Mouse (Mus musculus) cerebellum, adult 9-10 months (tissue): ENCODE measurements at regions not wholly inside any gene's neighbourhood (a gene's known extent, or its start where the extent isn't known, plus 50 kb on each side); places are given as distances from the start of the nearest gene placed in this dataset.
"Not testable (repeated sequence)": the region's sequence is repeated elsewhere in the genome, so short reads cannot be mapped to it uniquely, and the experiment has no call there.

ENCODE experiments used
- DNase-seq: peaks from one replicate; pipeline ENCODE4 v3.0.0; 2022

- DNase-seq, result no peak
These were observed 498.6 kb upstream of the Acvr2a start for GRCm38 (mm10) chr2:48315306-48315705.

GRCm38 (mm10) chr2:48316180-48316889 lies 497.6 kb upstream of the Acvr2a start:
- DNase-seq, result no peak

- DNase-seq, result peak; percentile 38
These were observed 496.1 kb upstream of the Acvr2a start for GRCm38 (mm10) chr2:48317821-48318220.

GRCm38 (mm10) chr2:48318384-48319030 lies 495.4 kb upstream of the Acvr2a start:
- no peak for DNase-seq

GRCm38 (mm10) chr2:48321471-48321870 lies 492.4 kb upstream of the Acvr2a start:
- no peak for DNase-seq

GRCm38 (mm10) chr2:48322278-48322677 lies 491.6 kb upstream of the Acvr2a start:
- no peak for DNase-seq

GRCm38 (mm10) chr2:48328204-48328603 lies 485.7 kb upstream of the Acvr2a start:
- DNase-seq, result no peak

GRCm38 (mm10) chr2:48332783-48333182 lies 481.1 kb upstream of the Acvr2a start:
- no peak for DNase-seq

- DNase-seq, result no peak
These were observed 465.9 kb upstream of the Acvr2a start for GRCm38 (mm10) chr2:48348021-48348420.

- DNase-seq, result no peak
These were observed 464.1 kb upstream of the Acvr2a start for GRCm38 (mm10) chr2:48349794-48350193.

GRCm38 (mm10) chr2:48350206-48350605 lies 463.7 kb upstream of the Acvr2a start:
- no peak for DNase-seq

GRCm38 (mm10) chr2:48371572-48371971 lies 442.3 kb upstream of the Acvr2a start:
- not testable (repeated sequence) for DNase-seq

GRCm38 (mm10) chr2:48373086-48373485 lies 440.8 kb upstream of the Acvr2a start:
- DNase-seq, result no peak

- no peak for DNase-seq
These were observed 439.6 kb upstream of the Acvr2a start for GRCm38 (mm10) chr2:48374302-48374701.

GRCm38 (mm10) chr2:48378160-48378559 lies 435.7 kb upstream of the Acvr2a start:
- DNase-seq, result no peak

- no peak for DNase-seq
These were observed 435.2 kb upstream of the Acvr2a start for GRCm38 (mm10) chr2:48378749-48379148.

GRCm38 (mm10) chr2:48380140-48380539 lies 433.8 kb upstream of the Acvr2a start:
- no peak for DNase-seq

- no peak for DNase-seq
These were observed 433.1 kb upstream of the Acvr2a start for GRCm38 (mm10) chr2:48380786-48381185.

- DNase-seq, result no peak
These were observed 432.3 kb upstream of the Acvr2a start for GRCm38 (mm10) chr2:48381481-48382075.

- no peak for DNase-seq
These were observed 415.4 kb upstream of the Acvr2a start for GRCm38 (mm10) chr2:48398504-48398903.

GRCm38 (mm10) chr2:48399191-48399590 lies 414.7 kb upstream of the Acvr2a start:
- DNase-seq, result no peak

GRCm38 (mm10) chr2:48402813-48403212 lies 411.1 kb upstream of the Acvr2a start:
- no peak for DNase-seq

GRCm38 (mm10) chr2:48404460-48404859 lies 409.4 kb upstream of the Acvr2a start:
- no peak for DNase-seq

- DNase-seq, result peak; percentile 4
These were observed 406.0 kb upstream of the Acvr2a start for GRCm38 (mm10) chr2:48407876-48408275.
